Mouse (Mus musculus): ENCODE data around the gene Faf1.

- TF ChIP-seq EP300 (optimal IDR thresholded peaks at IDR 0.05) (no peak), CTCF (IDR thresholded peaks at IDR 0.05; ENCODE audit: low read depth) (no peak)
Measured at GRCm38 (mm10) chr4:109987560-109988362, 311.4 kb downstream of the Faf1 start.
